Mouse (Mus musculus): Measurements from ENCODE around the gene Gm21876. TPM values are rescaled to one million over a fixed set of nuclear protein-coding genes. Genes with fewer than 3 reads are reported as not detected.
"Not testable (repeated sequence)": the region's sequence is repeated elsewhere in the genome, so short reads cannot be mapped to it uniquely, and the experiment has no call there.

The Gm21876 gene
- not detected in 2 replicates for polyA plus RNA-seq (2012; rRNA removed)
- not detected in 2 replicates for polyA plus RNA-seq (2014; fragmentation: Nextera tagmentation; extraction: Ambion mirVana)

- no peak for DNase-seq (ENCODE audit: low read depth in 3 of 3, low spot score in 3 of 3)
- Histone ChIP-seq H3K9me3 (ENCODE audit: control insufficient read depth, low read length) (no peaks in the 10 kb centered on the region), H3K27ac (no peak within 1 kb of the TSS), H3K4me2 (ENCODE audit: low read depth) (no peak within 1 kb of the TSS), H3K4me3 (ENCODE audit: insufficient read depth in 1 of 2, low read depth in 2 of 2, low read length in 2 of 2) (no peak within 1 kb of the TSS), H3K9ac (replicated peaks) (no peak within 1 kb of the TSS), H3K27me3 (ENCODE audit: control insufficient read depth, insufficient read depth, low read length) (no peaks in the 10 kb centered on the region), H3K36me3 (replicated peaks; ENCODE audit: control insufficient read depth, insufficient read depth, low read depth) (no peaks in the 10 kb centered on the region), H3K4me1 (replicated peaks; ENCODE audit: control insufficient read depth in 2 of 2, insufficient read depth in 2 of 2, low read length in 1 of 2) (no peaks in the 10 kb centered on the region)
- ATAC-seq (ENCODE audit: insufficient read depth) = no peak
- TF ChIP-seq EP300 (IDR thresholded peaks at IDR 0.05; ENCODE audit: low read depth) = no peak
- no peak for TF ChIP-seq CTCF (IDR thresholded peaks at IDR 0.05; ENCODE audit: low read depth)
- WGBS (ENCODE audit: insufficient replicate concordance) = 53% methylated on average over 3 of the region's 3 CpGs
Observed at GRCm38 (mm10) chrX:21175553-21175952, at the start of gene Gm21876. Gene Gm21876 (minus strand): TSS chrX:21175653.

GRCm38 (mm10) chrX:21220422-21220821 is 45.0 kb upstream of the Gm21876 start:
- DNase-seq (ENCODE audit: low read depth in 3 of 3, low spot score in 3 of 3) (no peak), ATAC-seq (ENCODE audit: insufficient read depth) (no peak)
- no peak overlapping the region for H3K27ac ChIP-seq
- H3K36me3 ChIP-seq (replicated peaks; ENCODE audit: control insufficient read depth, insufficient read depth, low read depth) = no peaks in the 10 kb centered on the region
- TF ChIP-seq CTCF (IDR thresholded peaks at IDR 0.05; ENCODE audit: low read depth) = no peak
- TF ChIP-seq EP300 (IDR thresholded peaks at IDR 0.05; ENCODE audit: low read depth) = no peak
- no peak overlapping the region for H3K4me2 ChIP-seq (ENCODE audit: low read depth)
- no peaks in the 10 kb centered on the region for H3K27me3 ChIP-seq (ENCODE audit: control insufficient read depth, insufficient read depth, low read length)
- H3K4me3 ChIP-seq (ENCODE audit: insufficient read depth in 1 of 2, low read depth in 2 of 2, low read length in 2 of 2) = no peak overlapping the region
- 50% methylated on average over 3 of the region's 3 CpGs for WGBS (ENCODE audit: insufficient replicate concordance)
- no peak overlapping the region for H3K9ac ChIP-seq (replicated peaks)
- H3K4me1 ChIP-seq (replicated peaks; ENCODE audit: control insufficient read depth in 2 of 2, insufficient read depth in 2 of 2, low read length in 1 of 2) = no peaks in the 10 kb centered on the region
- H3K9me3 ChIP-seq (ENCODE audit: control insufficient read depth, low read length) = no peaks in the 10 kb centered on the region

GRCm38 (mm10) chrX:21146675-21147074 is 28.8 kb downstream of the Gm21876 start:
- not testable (repeated sequence) for H3K27ac ChIP-seq; H3K9ac ChIP-seq (replicated peaks); H3K27me3 ChIP-seq (ENCODE audit: control insufficient read depth, insufficient read depth, low read length); H3K36me3 ChIP-seq (replicated peaks; ENCODE audit: control insufficient read depth, insufficient read depth, low read depth); DNase-seq (ENCODE audit: low read depth in 3 of 3, low spot score in 3 of 3); H3K4me3 ChIP-seq (ENCODE audit: insufficient read depth in 1 of 2, low read depth in 2 of 2, low read length in 2 of 2); H3K4me2 ChIP-seq (ENCODE audit: low read depth); H3K4me1 ChIP-seq (replicated peaks; ENCODE audit: control insufficient read depth in 2 of 2, insufficient read depth in 2 of 2, low read length in 1 of 2); H3K9me3 ChIP-seq (ENCODE audit: control insufficient read depth, low read length); ATAC-seq (ENCODE audit: insufficient read depth)
- WGBS (ENCODE audit: insufficient replicate concordance) = 69% methylated on average over 23 of the region's 25 CpGs

Other genes starting within 250 kb of the Gm21876 start
- gene Cfp, start 244.1 kb downstream of the Gm21876 start, polyA plus RNA-seq (2012; rRNA removed) = 16.9 and 19.9 TPM in 2 replicates
- gene Cfp, start 244.1 kb downstream of the Gm21876 start, polyA plus RNA-seq (2014; fragmentation: Nextera tagmentation; extraction: Ambion mirVana) = 20.6 and 22.7 TPM in 2 replicates
- gene Elk1, start 225.0 kb downstream of the Gm21876 start, polyA plus RNA-seq (2012; rRNA removed) = 1.9 and 2.3 TPM in 2 replicates
- 0.87 and 1.0 TPM in 2 replicates for gene Elk1, start 225.0 kb downstream of the Gm21876 start, polyA plus RNA-seq (2014; fragmentation: Nextera tagmentation; extraction: Ambion mirVana)
- gene Uxt, start 213.6 kb downstream of the Gm21876 start, polyA plus RNA-seq (2012; rRNA removed) = 12.3 and 13.9 TPM in 2 replicates
- gene Uxt, start 213.6 kb downstream of the Gm21876 start, polyA plus RNA-seq (2014; fragmentation: Nextera tagmentation; extraction: Ambion mirVana) = 46.6 and 46.7 TPM in 2 replicates
- gene Zfp182, start 113.3 kb downstream of the Gm21876 start, polyA plus RNA-seq (2012; rRNA removed) = 0.79 and 1.6 TPM in 2 replicates
- gene Zfp182, start 113.3 kb downstream of the Gm21876 start, polyA plus RNA-seq (2014; fragmentation: Nextera tagmentation; extraction: Ambion mirVana) = 1.8 and 2.0 TPM in 2 replicates
- gene Spaca5, start 107.2 kb downstream of the Gm21876 start, polyA plus RNA-seq (2012; rRNA removed) = not detected in 2 replicates
- not detected in 2 replicates for gene Spaca5, start 107.2 kb downstream of the Gm21876 start, polyA plus RNA-seq (2014; fragmentation: Nextera tagmentation; extraction: Ambion mirVana)
- gene Zfp300, start 86.1 kb downstream of the Gm21876 start, polyA plus RNA-seq (2012; rRNA removed) = 0.01 and 0.02 TPM in 2 replicates
- gene Zfp300, start 86.1 kb downstream of the Gm21876 start, polyA plus RNA-seq (2014; fragmentation: Nextera tagmentation; extraction: Ambion mirVana) = 0.05 and 0.14 TPM in 2 replicates
- gene Ssxa1, start 59.8 kb downstream of the Gm21876 start, polyA plus RNA-seq (2012; rRNA removed) = not detected in 2 replicates
- not detected in 2 replicates for gene Ssxa1, start 59.8 kb downstream of the Gm21876 start, polyA plus RNA-seq (2014; fragmentation: Nextera tagmentation; extraction: Ambion mirVana)

Data from liver, embryonic 14.5 days (tissue).